Mouse (Mus musculus) bone marrow, adult 2 months (tissue): ENCODE measurements around the gene Spag9. TPM values are rescaled to one million over a fixed set of nuclear protein-coding genes. Genes with fewer than 3 reads are reported as not detected.

Source experiments
- H3K27ac ChIP-seq: fragments of 200-500 bp; 2 replicates; pipeline ENCODE4 v1.5.1; 2012; ENCODE audit warnings: low read depth, mild to moderate bottlenecking, control low read depth, inconsistent platforms, low read length; ENCODE audit not compliant: control insufficient read depth, poor library complexity, insufficient read depth
- H3K4me1 ChIP-seq: fragments of 200-500 bp; 2 replicates; pipeline ENCODE4 v1.6.1; 2011; ENCODE audit warnings: low read length; ENCODE audit not compliant: control insufficient read depth, insufficient read depth
- H3K4me3 ChIP-seq: fragments of 200-500 bp; replicated peaks from 2 replicates; pipeline ENCODE3; 2011; ENCODE audit warnings: mild to moderate bottlenecking, low read depth, low read length, control low read depth; ENCODE audit not compliant: control insufficient read depth
- CTCF ChIP-seq: fragments of 200-500 bp; IDR thresholded peaks from 2 replicates; pipeline ENCODE4 v1.5.1; 2011; ENCODE audit warnings: low read length, control low read depth; ENCODE audit not compliant: control insufficient read depth, insufficient read depth
- POLR2A ChIP-seq: fragments of 200-500 bp; IDR thresholded peaks from 2 replicates; pipeline ENCODE4 v1.6.1; 2011; ENCODE audit warnings: low read depth, mild to moderate bottlenecking, control low read depth, low read length, borderline replicate concordance; ENCODE audit not compliant: control insufficient read depth
- WGBS: fragments of 180-500 bp; shearing (Covaris S2); methylation state at CpG from one replicate; pipeline ENCODE4 v1.1.7; 2018; 5-methylcytosine and 5-hydroxymethylcytosine counted together
- polyA plus RNA-seq: library from polyadenylated mRNA; stranded (reverse); fragments of >200 nt; gene quantifications from 2 replicates; pipeline ENCODE4 v1.2.4, GENCODE M21; 2011; ENCODE audit warnings: low replicate concordance; ENCODE audit not compliant: missing spikeins, insufficient read depth, insufficient read length

The Spag9 gene
- polyA plus RNA-seq, 1 experiment, result 22.7 TPM

GRCm38 (mm10) chr11:94127966-94128365 lies 132.1 kb downstream of the Spag9 start:
- Histone ChIP-seq H3K27ac (no peak overlapping the region), H3K4me3 (no peak overlapping the region), H3K4me1 (no peaks in the 10 kb centered on the region)
- TF ChIP-seq POLR2A (no peak), CTCF (peak; percentile 86)
- 33% methylated on average over 5 of the region's 5 CpGs for WGBS

- WGBS, result 89% methylated on average over 8 of the region's 8 CpGs
- Histone ChIP-seq H3K27ac (no peak overlapping the region), H3K4me3 (no peak overlapping the region), H3K4me1 (no peaks in the 10 kb centered on the region)
- TF ChIP-seq CTCF (no peak), POLR2A (no peak)
Measured at GRCm38 (mm10) chr11:94128506-94128905, 132.6 kb downstream of the Spag9 start.

- WGBS, result 68% methylated on average over 12 of the region's 12 CpGs
- H3K4me1 ChIP-seq, result no peaks in the 10 kb centered on the region
- H3K27ac ChIP-seq, result no peak overlapping the region
- H3K4me3 ChIP-seq, result no peak overlapping the region
- TF ChIP-seq CTCF, result peak; percentile 75
- TF ChIP-seq POLR2A, result no peak
Measured at GRCm38 (mm10) chr11:94129261-94130059, 133.6 kb downstream of the Spag9 start.

- Histone ChIP-seq H3K27ac (no peak overlapping the region), H3K4me1 (no peaks in the 10 kb centered on the region), H3K4me3 (no peak overlapping the region)
- TF ChIP-seq POLR2A, result no peak
- no peak for TF ChIP-seq CTCF
- 63% methylated on average over 4 of the region's 4 CpGs for WGBS
Measured at GRCm38 (mm10) chr11:94130118-94131095, 134.5 kb downstream of the Spag9 start.

GRCm38 (mm10) chr11:94133344-94133955 lies 137.6 kb downstream of the Spag9 start:
- WGBS, result 8% methylated on average over 11 of the region's 11 CpGs
- H3K4me1 ChIP-seq, result no peaks in the 10 kb centered on the region
- TF ChIP-seq CTCF (peak; percentile 99), POLR2A (no peak)
- peak overlapping the region; percentile 17 for H3K4me3 ChIP-seq
- no peak overlapping the region for H3K27ac ChIP-seq

- H3K4me1 ChIP-seq, result no peaks in the 10 kb centered on the region
- no peak overlapping the region for H3K27ac ChIP-seq
- H3K4me3 ChIP-seq, result no peak overlapping the region
- no peak for TF ChIP-seq CTCF
- TF ChIP-seq POLR2A, result no peak
- WGBS, result 68% methylated on average over 18 of the region's 18 CpGs
Measured at GRCm38 (mm10) chr11:94134076-94134838, 138.4 kb downstream of the Spag9 start.

GRCm38 (mm10) chr11:94135581-94136001 lies 139.7 kb downstream of the Spag9 start:
- WGBS, result 67% methylated on average over 8 of the region's 8 CpGs
- no peak overlapping the region for H3K27ac ChIP-seq
- H3K4me1 ChIP-seq, result no peaks in the 10 kb centered on the region
- TF ChIP-seq CTCF (no peak), POLR2A (no peak)
- no peak overlapping the region for H3K4me3 ChIP-seq

- H3K4me3 ChIP-seq, result no peak overlapping the region
- TF ChIP-seq POLR2A, result no peak
- TF ChIP-seq CTCF, result no peak
- H3K4me1 ChIP-seq, result no peaks in the 10 kb centered on the region
- WGBS, result 84% methylated on average over 7 of the region's 7 CpGs
- H3K27ac ChIP-seq, result no peak overlapping the region
Measured at GRCm38 (mm10) chr11:94136656-94137055, 140.8 kb downstream of the Spag9 start.
